Mouse (Mus musculus): Measurements from ENCODE around the gene Car14. TPM values are rescaled to one million over a fixed set of nuclear protein-coding genes. Genes with fewer than 3 reads are reported as not detected.

Gene Car14
- polyA plus RNA-seq, 1 experiment from 2014 or later, result 78.2 TPM

GRCm38 (mm10) chr3:95891211-95892065 is 13.1 kb downstream of the Car14 start, which contains the start of gene BC028528:
Gene BC028528 (minus strand): TSS chr3:95892005.
- peak within 1 kb of the TSS; percentile 73 for H3K9ac ChIP-seq (ENCODE audit: low read length)
- H3K36me3 ChIP-seq (ENCODE audit: control insufficient read depth, insufficient read depth), result no peaks in the 10 kb centered on the region
- peak within 1 kb of the TSS; percentile 54 for H3K4me3 ChIP-seq (ENCODE audit: low read length)
- H3K4me1 ChIP-seq (ENCODE audit: control insufficient read depth, insufficient read depth, low read length), result peaks cover 32% of the 10 kb centered on the region
- no peak for ATAC-seq (replicated peaks; ENCODE audit: extremely low read depth, insufficient read depth, low FRiP score)
- WGBS, result 19% methylated on average over 12 of the region's 12 CpGs
- H3K27me3 ChIP-seq (ENCODE audit: control insufficient read depth, insufficient read depth, low read length), result no peaks in the 10 kb centered on the region
- H3K27ac ChIP-seq (ENCODE audit: low read length), result peak within 1 kb of the TSS; percentile 97
- H3K4me2 ChIP-seq (ENCODE audit: low read depth, low read length), result peak within 1 kb of the TSS; percentile 67
- H3K9me3 ChIP-seq (replicated peaks; ENCODE audit: control insufficient read depth, low read length), result no peaks in the 10 kb centered on the region

DNA sequence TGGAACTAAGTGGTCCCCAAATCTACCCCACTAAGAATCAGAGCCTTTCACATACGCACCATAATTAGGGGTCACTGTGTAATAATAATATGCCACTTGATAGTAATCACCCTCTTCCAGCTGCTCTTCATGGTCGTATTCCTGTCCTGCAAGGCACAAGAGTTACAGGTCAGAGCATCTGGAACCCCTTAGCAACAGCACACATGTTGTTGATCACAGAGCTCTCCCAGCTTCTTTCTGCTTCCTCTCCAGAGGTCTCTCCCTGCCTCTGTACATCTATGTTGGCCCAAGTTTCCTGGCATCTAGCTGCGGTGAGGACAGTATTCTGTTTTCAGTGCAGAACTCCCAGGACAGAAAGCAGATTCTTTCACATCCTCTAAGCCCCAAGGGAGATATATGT is 14.8 kb downstream of the Car14 start:
- no peak overlapping the region for H3K27ac ChIP-seq (ENCODE audit: low read length)
- no peaks in the 10 kb centered on the region for H3K9me3 ChIP-seq (replicated peaks; ENCODE audit: control insufficient read depth, low read length)
- peaks cover 24% of the 10 kb centered on the region for H3K4me1 ChIP-seq (ENCODE audit: control insufficient read depth, insufficient read depth, low read length)
- H3K4me2 ChIP-seq (ENCODE audit: low read depth, low read length), result no peak overlapping the region
- ATAC-seq (replicated peaks; ENCODE audit: extremely low read depth, insufficient read depth, low FRiP score), result no peak
- H3K9ac ChIP-seq (ENCODE audit: low read length), result no peak overlapping the region
- no peak overlapping the region for H3K4me3 ChIP-seq (ENCODE audit: low read length)
- H3K27me3 ChIP-seq (ENCODE audit: control insufficient read depth, insufficient read depth, low read length), result no peaks in the 10 kb centered on the region
- WGBS, result 68% methylated on average over 3 of the region's 3 CpGs
- H3K36me3 ChIP-seq (ENCODE audit: control insufficient read depth, insufficient read depth), result peaks cover 5% of the 10 kb centered on the region; the same call in 1 of the 2 replicates

DNA sequence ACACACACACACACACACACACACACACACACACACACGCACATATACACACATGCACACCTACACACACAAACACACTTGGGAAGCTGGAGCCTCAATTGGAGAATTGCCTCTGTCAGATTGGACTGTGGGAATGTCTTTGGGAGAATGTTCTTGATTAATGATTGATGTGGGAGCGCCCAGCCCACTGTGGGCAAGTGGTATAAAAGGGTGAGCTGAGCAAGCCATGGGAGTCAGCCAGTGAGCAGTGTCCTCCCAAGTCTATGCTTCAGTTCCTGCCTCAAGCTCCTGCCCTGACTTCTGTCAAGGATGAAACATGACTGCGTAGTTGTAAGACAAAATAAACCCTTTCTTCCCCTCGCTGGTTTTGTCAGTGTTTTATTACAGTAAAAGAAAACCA is 16.9 kb downstream of the Car14 start:
- Histone ChIP-seq H3K4me1 (ENCODE audit: control insufficient read depth, insufficient read depth, low read length) (peaks cover 22% of the 10 kb centered on the region), H3K4me2 (ENCODE audit: low read depth, low read length) (no peak overlapping the region), H3K27ac (ENCODE audit: low read length) (no peak overlapping the region), H3K9ac (ENCODE audit: low read length) (no peak overlapping the region), H3K27me3 (ENCODE audit: control insufficient read depth, insufficient read depth, low read length) (no peaks in the 10 kb centered on the region), H3K36me3 (ENCODE audit: control insufficient read depth, insufficient read depth) (peaks cover 8% of the 10 kb centered on the region; the same call in 1 of the 2 replicates), H3K4me3 (ENCODE audit: low read length) (no peak overlapping the region), H3K9me3 (replicated peaks; ENCODE audit: control insufficient read depth, low read length) (no peaks in the 10 kb centered on the region)
- no peak for ATAC-seq (replicated peaks; ENCODE audit: extremely low read depth, insufficient read depth, low FRiP score)
- 75% methylated on average over 4 of the region's 4 CpGs for WGBS

DNA sequence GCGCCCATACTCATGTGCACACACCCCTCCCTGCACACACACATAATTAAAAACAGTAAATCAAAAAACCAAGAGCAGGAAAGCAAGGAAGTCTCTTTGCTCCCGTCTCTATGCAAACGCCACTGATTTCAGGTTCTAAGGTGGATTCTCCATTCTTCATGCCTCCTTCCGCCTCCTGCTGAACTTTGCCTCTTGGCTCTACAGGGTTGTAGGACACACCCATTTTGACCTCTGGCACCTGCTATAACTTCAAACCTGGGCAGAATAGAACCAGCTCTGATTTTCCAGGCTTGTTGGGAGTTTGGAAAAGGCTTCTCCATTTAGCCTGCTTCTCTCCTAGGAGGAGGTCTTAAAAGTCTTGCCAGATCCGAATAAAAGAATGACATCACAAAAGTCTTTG is 20.1 kb downstream of the Car14 start:
- no peak for ATAC-seq (replicated peaks; ENCODE audit: extremely low read depth, insufficient read depth, low FRiP score)
- Histone ChIP-seq H3K27ac (ENCODE audit: low read length) (no peak overlapping the region), H3K9me3 (replicated peaks; ENCODE audit: control insufficient read depth, low read length) (no peaks in the 10 kb centered on the region), H3K36me3 (ENCODE audit: control insufficient read depth, insufficient read depth) (peaks cover 8% of the 10 kb centered on the region; the same call in 1 of the 2 replicates), H3K9ac (ENCODE audit: low read length) (no peak overlapping the region), H3K4me1 (ENCODE audit: control insufficient read depth, insufficient read depth, low read length) (peaks cover 16% of the 10 kb centered on the region), H3K4me3 (ENCODE audit: low read length) (no peak overlapping the region), H3K27me3 (ENCODE audit: control insufficient read depth, insufficient read depth, low read length) (no peaks in the 10 kb centered on the region), H3K4me2 (ENCODE audit: low read depth, low read length) (no peak overlapping the region)
- WGBS, result 86% methylated on average over 5 of the region's 5 CpGs

DNA sequence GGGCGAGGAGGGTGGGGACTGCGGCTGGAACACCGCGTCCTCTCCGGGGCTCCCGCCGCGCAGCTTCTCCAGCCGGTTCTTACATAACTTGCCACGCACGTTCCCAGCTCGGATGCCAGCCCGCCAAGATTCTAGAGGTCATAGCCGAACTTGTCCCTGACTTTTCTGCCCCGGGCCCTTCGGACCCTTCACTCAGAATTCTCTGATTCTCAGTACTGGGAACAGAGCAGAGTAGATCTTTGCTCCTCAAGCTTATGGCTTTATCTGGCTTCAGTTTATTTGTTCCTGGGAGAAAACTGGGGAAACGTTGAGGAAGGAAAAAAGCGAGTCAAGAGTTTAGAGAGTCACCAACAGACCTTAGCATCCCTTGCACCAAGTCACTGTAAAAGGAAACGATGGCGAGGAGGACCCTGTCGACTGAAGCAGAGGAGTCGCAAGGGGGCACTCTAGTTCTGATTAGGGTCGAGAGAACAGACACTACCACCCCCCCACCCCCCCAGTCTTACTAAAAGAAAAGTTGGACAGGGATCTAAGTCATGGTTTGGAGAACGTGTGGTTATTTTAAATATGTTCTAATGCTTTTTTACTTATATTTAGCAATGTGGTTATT is 21.6 kb downstream of the Car14 start:
- 2% methylated on average over 24 of the region's 24 CpGs for WGBS
- ATAC-seq (replicated peaks; ENCODE audit: extremely low read depth, insufficient read depth, low FRiP score), result 0 out of 2 replicates have a peak, but pooled peaks have one; percentile 24
- Histone ChIP-seq H3K27me3 (ENCODE audit: control insufficient read depth, insufficient read depth, low read length) (no peaks in the 10 kb centered on the region), H3K9ac (ENCODE audit: low read length) (peak overlapping the region; percentile 66), H3K4me1 (ENCODE audit: control insufficient read depth, insufficient read depth, low read length) (peaks cover 16% of the 10 kb centered on the region), H3K9me3 (replicated peaks; ENCODE audit: control insufficient read depth, low read length) (no peaks in the 10 kb centered on the region), H3K4me2 (ENCODE audit: low read depth, low read length) (peak overlapping the region; percentile 100), H3K4me3 (ENCODE audit: low read length) (peak overlapping the region; percentile 66), H3K27ac (ENCODE audit: low read length) (peak overlapping the region; percentile 69), H3K36me3 (ENCODE audit: control insufficient read depth, insufficient read depth) (peaks cover 8% of the 10 kb centered on the region; the same call in 1 of the 2 replicates)

DNA sequence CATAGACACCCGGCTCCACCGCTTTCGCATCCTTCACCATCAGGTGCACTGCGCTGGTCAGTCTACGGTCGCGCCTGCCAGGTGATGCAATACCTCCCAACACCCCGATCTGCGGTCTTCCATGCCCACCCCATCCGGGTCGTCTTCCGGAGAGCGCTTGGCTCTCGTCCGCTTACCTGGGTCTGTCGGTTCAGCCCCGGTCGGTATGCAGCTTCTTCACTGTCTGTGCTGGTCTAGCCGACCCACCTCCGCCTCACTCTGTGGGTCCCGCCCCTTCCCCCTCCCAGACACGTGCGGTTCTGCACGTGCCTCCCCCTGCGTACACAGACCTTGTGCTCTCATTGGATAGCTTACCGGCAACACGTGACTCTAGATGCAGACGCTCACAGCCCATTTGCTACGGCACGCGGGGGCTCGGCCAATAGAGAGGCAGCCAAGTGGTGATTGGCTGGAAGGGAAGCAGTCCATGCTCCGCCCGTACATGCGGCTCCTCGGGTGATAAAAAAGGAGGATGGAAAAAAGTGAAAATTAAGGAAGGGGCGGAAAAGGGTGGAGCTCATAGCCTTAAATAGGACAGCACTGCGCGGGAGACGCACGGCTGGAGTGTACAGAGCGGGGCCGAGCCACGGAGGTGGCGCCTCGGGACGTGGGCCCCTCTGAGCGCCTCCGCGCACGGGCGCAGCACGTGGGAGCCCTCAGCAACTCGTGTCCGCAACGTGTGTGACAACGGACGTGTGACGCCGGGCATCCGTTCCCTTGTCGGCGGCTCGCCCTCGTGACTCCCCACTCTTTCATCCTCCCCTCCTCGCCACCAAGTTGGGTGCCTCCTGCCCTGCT is 22.3 kb downstream of the Car14 start, which contains the start of gene Ciart:
Ciart (minus strand) TSS at position 273 of the 837 bp plus-strand sequence.
- H3K4me3 ChIP-seq (ENCODE audit: low read length), result peak within 1 kb of the TSS; percentile 66
- peak; percentile 96 for ATAC-seq (replicated peaks; ENCODE audit: extremely low read depth, insufficient read depth, low FRiP score)
- no peaks in the 10 kb centered on the region for H3K27me3 ChIP-seq (ENCODE audit: control insufficient read depth, insufficient read depth, low read length)
- peak within 1 kb of the TSS; percentile 66 for H3K9ac ChIP-seq (ENCODE audit: low read length)
- H3K9me3 ChIP-seq (replicated peaks; ENCODE audit: control insufficient read depth, low read length), result no peaks in the 10 kb centered on the region
- peak within 1 kb of the TSS; percentile 100 for H3K4me2 ChIP-seq (ENCODE audit: low read depth, low read length)
- H3K4me1 ChIP-seq (ENCODE audit: control insufficient read depth, insufficient read depth, low read length), result peaks cover 16% of the 10 kb centered on the region
- under 1% methylated on average over 65 of the region's 66 CpGs for WGBS
- peak within 1 kb of the TSS; percentile 69 for H3K27ac ChIP-seq (ENCODE audit: low read length)
- H3K36me3 ChIP-seq (ENCODE audit: control insufficient read depth, insufficient read depth), result peaks cover 8% of the 10 kb centered on the region; the same call in 1 of the 2 replicates

DNA sequence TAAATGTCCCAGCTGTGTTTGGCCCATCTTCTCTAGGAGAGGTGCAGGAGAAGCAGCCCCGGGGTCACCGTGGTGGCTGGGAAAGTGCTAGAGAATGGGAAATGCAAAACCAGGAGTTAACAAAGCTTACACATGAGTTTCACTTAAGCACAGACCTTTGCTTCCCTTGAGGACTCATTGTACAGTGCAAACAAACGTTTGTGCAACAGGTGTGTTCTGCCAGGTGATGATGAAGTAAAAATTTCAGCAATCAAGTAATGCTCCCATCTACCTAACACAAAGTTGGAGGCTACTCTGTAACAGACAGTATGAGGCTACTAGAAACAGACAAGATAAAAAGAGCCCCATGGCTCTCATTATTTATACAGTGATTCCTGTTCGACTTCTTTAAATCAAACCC is 25.4 kb downstream of the Car14 start:
- H3K4me3 ChIP-seq (ENCODE audit: low read length), result no peak overlapping the region
- H3K27ac ChIP-seq (ENCODE audit: low read length), result no peak overlapping the region
- H3K27me3 ChIP-seq (ENCODE audit: control insufficient read depth, insufficient read depth, low read length), result no peaks in the 10 kb centered on the region
- H3K36me3 ChIP-seq (ENCODE audit: control insufficient read depth, insufficient read depth), result 0 out of 2 replicates have a peak, but pooled peaks cover 2% of the 10 kb centered on the region
- H3K4me1 ChIP-seq (ENCODE audit: control insufficient read depth, insufficient read depth, low read length), result peaks cover 16% of the 10 kb centered on the region
- WGBS, result 89% methylated on average over 4 of the region's 4 CpGs
- no peaks in the 10 kb centered on the region for H3K9me3 ChIP-seq (replicated peaks; ENCODE audit: control insufficient read depth, low read length)
- no peak overlapping the region for H3K9ac ChIP-seq (ENCODE audit: low read length)
- ATAC-seq (replicated peaks; ENCODE audit: extremely low read depth, insufficient read depth, low FRiP score), result no peak
- H3K4me2 ChIP-seq (ENCODE audit: low read depth, low read length), result no peak overlapping the region

- Histone ChIP-seq H3K4me3 (ENCODE audit: low read length) (peak overlapping the region; percentile 86), H3K27me3 (ENCODE audit: control insufficient read depth, insufficient read depth, low read length) (no peaks in the 10 kb centered on the region), H3K27ac (ENCODE audit: low read length) (peak overlapping the region; percentile 58), H3K4me2 (ENCODE audit: low read depth, low read length) (peak overlapping the region; percentile 72), H3K9me3 (replicated peaks; ENCODE audit: control insufficient read depth, low read length) (no peaks in the 10 kb centered on the region), H3K9ac (ENCODE audit: low read length) (peak overlapping the region; percentile 87), H3K36me3 (ENCODE audit: control insufficient read depth, insufficient read depth) (peaks cover 16% of the 10 kb centered on the region), H3K4me1 (ENCODE audit: control insufficient read depth, insufficient read depth, low read length) (peaks cover 10% of the 10 kb centered on the region)
- 59% methylated on average over 7 of the region's 7 CpGs for WGBS
- ATAC-seq (replicated peaks; ENCODE audit: extremely low read depth, insufficient read depth, low FRiP score), result no peak
Observed at GRCm38 (mm10) chr3:95872048-95872447, 32.4 kb downstream of the Car14 start.

Data from heart, embryonic 16.5 days (tissue).